Mouse (Mus musculus) spleen, postnatal 0 days (tissue): Measurements from ENCODE around the gene Zfp945. TPM values are rescaled to one million over a fixed set of nuclear protein-coding genes. Genes with fewer than 3 reads are reported as not detected.

Source experiments
- polyA plus RNA-seq: library from polyadenylated mRNA; unstranded; fragments of >200 nt; fragmentation: Nextera tagmentation; extraction: Ambion mirVana; gene quantifications from 2 replicates; pipeline ENCODE4 v1.2.1, GENCODE M21; 2015

Gene Zfp945
- 8.0 and 10.5 TPM in 2 replicates for polyA plus RNA-seq

GRCm38 (mm10) chr17:22866845-22867481 lies at the start of gene Zfp945:
Gene Zfp945 (minus strand): TSS chr17:22867134.

Other genes starting within 250 kb of the Zfp945 start
- not detected in 2 replicates for gene Vmn2r113, start 75.8 kb upstream of the Zfp945 start, polyA plus RNA-seq
- gene Vmn2r-ps130, start 194.0 kb upstream of the Zfp945 start, polyA plus RNA-seq, result not detected in 2 replicates